Mouse (Mus musculus) myocyte (in vitro differentiated cells): ENCODE measurements around the gene Lpcat1. TPM values are rescaled to one million over a fixed set of nuclear protein-coding genes. Genes with fewer than 3 reads are reported as not detected.

Source experiments
- H3K27me3 ChIP-seq: one replicate; pipeline ENCODE4 v1.6.1; 2011; ENCODE audit not compliant: control insufficient read depth, insufficient read depth, insufficient read length
- H3K36me3 ChIP-seq: one replicate; pipeline ENCODE4 v1.6.1; 2011; ENCODE audit not compliant: control insufficient read depth, insufficient read depth
- H3K4me2 ChIP-seq: one replicate; pipeline ENCODE4 v1.6.1; 2011; ENCODE audit warnings: low read depth, control low read depth
- H3K4me3 ChIP-seq: one replicate; pipeline ENCODE4 v1.5.1; 2011; ENCODE audit warnings: mild to moderate bottlenecking, control low read depth, moderate library complexity
- H3K79me2 ChIP-seq: one replicate; pipeline ENCODE4 v1.6.1; 2011; ENCODE audit not compliant: control insufficient read depth, insufficient read depth
- H3ac ChIP-seq: one replicate; pipeline ENCODE4 v1.6.1; 2011; ENCODE audit not compliant: control insufficient read depth, insufficient read length
- CEBPB ChIP-seq: IDR thresholded peaks from 2 replicates; pipeline ENCODE4 v1.6.1; 2011; ENCODE audit warnings: mild to moderate bottlenecking, moderate library complexity; ENCODE audit not compliant: poor library complexity, insufficient read depth, severe bottlenecking
- E2F4 ChIP-seq: IDR thresholded peaks from one replicate; pipeline ENCODE4 v1.6.1; 2011; ENCODE audit warnings: mild to moderate bottlenecking, control low read depth, moderate library complexity; ENCODE audit not compliant: insufficient read depth
- MAX ChIP-seq: IDR thresholded peaks from one replicate; pipeline ENCODE4 v1.6.1; 2011; ENCODE audit warnings: low read depth, mild to moderate bottlenecking, control low read depth
- MYOD1 ChIP-seq, 3 experiments: IDR thresholded peaks; one replicate each; pipeline ENCODE4 v1.6.1; 2011; ENCODE audit warnings: control low read depth in 2 of 3, low read depth in 2 of 3, mild to moderate bottlenecking in 2 of 3, moderate library complexity in 1 of 3; ENCODE audit not compliant: insufficient read length in 2 of 3, control insufficient read depth in 1 of 3
- MYOG ChIP-seq, 3 experiments: IDR thresholded peaks; one replicate each; pipeline ENCODE4 v1.6.1; 2011; ENCODE audit warnings: control low read depth in 2 of 3, low read depth in 2 of 3, mild to moderate bottlenecking in 2 of 3; ENCODE audit not compliant: insufficient read length in 2 of 3, control insufficient read depth in 1 of 3, insufficient read depth in 1 of 3
- POLR2A ChIP-seq: IDR thresholded peaks from one replicate; pipeline ENCODE4 v1.6.1; 2011; ENCODE audit warnings: low read depth, mild to moderate bottlenecking, control low read depth, moderate library complexity; ENCODE audit not compliant: insufficient read length
- POLR2AphosphoS2 ChIP-seq: IDR thresholded peaks from one replicate; pipeline ENCODE4 v1.6.1; 2011; ENCODE audit warnings: low read depth, control low read depth; ENCODE audit not compliant: insufficient read length
- REST ChIP-seq: IDR thresholded peaks from one replicate; pipeline ENCODE4 v1.6.1; 2011; ENCODE audit warnings: mild to moderate bottlenecking, control low read depth, moderate library complexity; ENCODE audit not compliant: insufficient read depth, insufficient read length
- SRF ChIP-seq: IDR thresholded peaks from one replicate; pipeline ENCODE4 v1.6.1; 2011; ENCODE audit warnings: low read depth; ENCODE audit not compliant: control insufficient read depth, insufficient read length
- TCF12 ChIP-seq: IDR thresholded peaks from one replicate; pipeline ENCODE4 v1.6.1; 2011; ENCODE audit warnings: mild to moderate bottlenecking, control low read depth; ENCODE audit not compliant: poor library complexity, insufficient read depth, severe bottlenecking
- TCF3 ChIP-seq: IDR thresholded peaks from one replicate; pipeline ENCODE4 v1.6.1; 2011; ENCODE audit warnings: low read depth, control low read depth; ENCODE audit not compliant: insufficient read length
- USF1 ChIP-seq: IDR thresholded peaks from one replicate; pipeline ENCODE4 v1.6.1; 2011; ENCODE audit warnings: low read depth, mild to moderate bottlenecking, control low read depth, moderate library complexity
- polyA plus RNA-seq: library from polyadenylated mRNA; unstranded; fragments of >200 nt; fragmentation: generic; extraction: Trizol; gene quantifications from one replicate; pipeline ENCODE4 v1.2.1, GENCODE M21; 2012; ENCODE audit warnings: missing spikeins

Lpcat1 gene
- polyA plus RNA-seq, 1 experiment, result 10.1 TPM

- Histone ChIP-seq H3ac (no peak overlapping the region), H3K79me2 (peaks cover 47% of the 10 kb centered on the region), H3K27me3 (no peaks in the 10 kb centered on the region), H3K4me2 (peak overlapping the region; percentile 93), H3K36me3 (no peaks in the 10 kb centered on the region), H3K4me3 (peak overlapping the region; percentile 43)
- no peak for TF ChIP-seq REST
- TF ChIP-seq MAX, result no peak
- TF ChIP-seq POLR2A, result no peak
Observed at GRCm38 (mm10) chr13:73468834-73469233, 1.8 kb downstream of the Lpcat1 start.

GRCm38 (mm10) chr13:73469257-73469967 is 2.4 kb downstream of the Lpcat1 start:
- TF ChIP-seq TCF3 (no peak), POLR2A (no peak), USF1 (no peak), CEBPB (no peak), POLR2AphosphoS2 (no peak), MYOG (IDR thresholded peaks at IDR 0.05; ENCODE audit: control insufficient read depth in 1 of 3, insufficient read depth in 1 of 3, insufficient read length in 2 of 3, low read depth in 2 of 3) (no peak), MAX (no peak), REST (no peak), SRF (no peak), MYOD1 (IDR thresholded peaks at IDR 0.05; ENCODE audit: control insufficient read depth in 1 of 3, insufficient read length in 2 of 3, low read depth in 2 of 3) (no peak), E2F4 (no peak), TCF12 (no peak)

GRCm38 (mm10) chr13:73472481-73472880 is 5.5 kb downstream of the Lpcat1 start:
- no peaks in the 10 kb centered on the region for H3K36me3 ChIP-seq
- H3K4me3 ChIP-seq, result no peak overlapping the region
- H3K79me2 ChIP-seq, result peaks cover 65% of the 10 kb centered on the region
- H3K27me3 ChIP-seq, result no peaks in the 10 kb centered on the region
- TF ChIP-seq MYOD1 (IDR thresholded peaks at IDR 0.05; ENCODE audit: control insufficient read depth in 1 of 3, insufficient read length in 2 of 3, low read depth in 2 of 3) (no peak), CEBPB (no peak), POLR2AphosphoS2 (no peak), MYOG (IDR thresholded peaks at IDR 0.05; ENCODE audit: control insufficient read depth in 1 of 3, insufficient read depth in 1 of 3, insufficient read length in 2 of 3, low read depth in 2 of 3) (no peak), TCF3 (no peak), MAX (no peak), POLR2A (no peak), REST (no peak), USF1 (no peak), TCF12 (no peak)
- no peak overlapping the region for H3K4me2 ChIP-seq
- H3ac ChIP-seq, result no peak overlapping the region

More at GRCm38 (mm10) chr13:73469257-73469967, 2.4 kb downstream of the Lpcat1 start:
- no peak overlapping the region for H3ac ChIP-seq
- H3K36me3 ChIP-seq, result no peaks in the 10 kb centered on the region
- peaks cover 53% of the 10 kb centered on the region for H3K79me2 ChIP-seq
- no peak overlapping the region for H3K4me3 ChIP-seq
- no peaks in the 10 kb centered on the region for H3K27me3 ChIP-seq
- no peak overlapping the region for H3K4me2 ChIP-seq

- H3ac ChIP-seq, result no peak overlapping the region
- no peak overlapping the region for H3K4me3 ChIP-seq
- no peak for TF ChIP-seq TCF12
- TF ChIP-seq TCF3, result no peak
- H3K79me2 ChIP-seq, result peaks cover 63% of the 10 kb centered on the region
- no peaks in the 10 kb centered on the region for H3K27me3 ChIP-seq
- H3K4me2 ChIP-seq, result no peak overlapping the region
- H3K36me3 ChIP-seq, result no peaks in the 10 kb centered on the region
Observed at GRCm38 (mm10) chr13:73473746-73474145, 6.7 kb downstream of the Lpcat1 start.

GRCm38 (mm10) chr13:73474163-73474562 is 7.2 kb downstream of the Lpcat1 start:
- TF ChIP-seq MYOD1 (IDR thresholded peaks at IDR 0.05; ENCODE audit: control insufficient read depth in 1 of 3, insufficient read length in 2 of 3, low read depth in 2 of 3) (peak in 1 of 3 experiments; percentile 16), POLR2AphosphoS2 (no peak), MYOG (IDR thresholded peaks at IDR 0.05; ENCODE audit: control insufficient read depth in 1 of 3, insufficient read depth in 1 of 3, insufficient read length in 2 of 3, low read depth in 2 of 3) (peak in 1 of 3 experiments; percentile 11)
- H3K4me2 ChIP-seq, result no peak overlapping the region
- H3K79me2 ChIP-seq, result peaks cover 63% of the 10 kb centered on the region
- H3K36me3 ChIP-seq, result no peaks in the 10 kb centered on the region
- H3K4me3 ChIP-seq, result no peak overlapping the region
- no peaks in the 10 kb centered on the region for H3K27me3 ChIP-seq
- no peak overlapping the region for H3ac ChIP-seq
